Mouse (Mus musculus) left cerebral cortex, adult 8-10 months (tissue): Measurements from ENCODE around the gene Rac2. TPM values are rescaled to one million over a fixed set of nuclear protein-coding genes. Genes with fewer than 3 reads are reported as not detected.

Experiments used
- DNase-seq, 2 experiments: peaks; one replicate each; pipeline ENCODE4 v3.0.0; 2022; ENCODE audit warnings: low spot score in 2 of 2
- total RNA-seq, 4 experiments: library from RNA; stranded (reverse); gene quantifications; 2 replicates each; pipeline ENCODE4 v1.2.4; 2022

Rac2 gene
- total RNA-seq = 1 to 10 TPM; 1.3 to 8.2 (median 4.9) TPM

DNA sequence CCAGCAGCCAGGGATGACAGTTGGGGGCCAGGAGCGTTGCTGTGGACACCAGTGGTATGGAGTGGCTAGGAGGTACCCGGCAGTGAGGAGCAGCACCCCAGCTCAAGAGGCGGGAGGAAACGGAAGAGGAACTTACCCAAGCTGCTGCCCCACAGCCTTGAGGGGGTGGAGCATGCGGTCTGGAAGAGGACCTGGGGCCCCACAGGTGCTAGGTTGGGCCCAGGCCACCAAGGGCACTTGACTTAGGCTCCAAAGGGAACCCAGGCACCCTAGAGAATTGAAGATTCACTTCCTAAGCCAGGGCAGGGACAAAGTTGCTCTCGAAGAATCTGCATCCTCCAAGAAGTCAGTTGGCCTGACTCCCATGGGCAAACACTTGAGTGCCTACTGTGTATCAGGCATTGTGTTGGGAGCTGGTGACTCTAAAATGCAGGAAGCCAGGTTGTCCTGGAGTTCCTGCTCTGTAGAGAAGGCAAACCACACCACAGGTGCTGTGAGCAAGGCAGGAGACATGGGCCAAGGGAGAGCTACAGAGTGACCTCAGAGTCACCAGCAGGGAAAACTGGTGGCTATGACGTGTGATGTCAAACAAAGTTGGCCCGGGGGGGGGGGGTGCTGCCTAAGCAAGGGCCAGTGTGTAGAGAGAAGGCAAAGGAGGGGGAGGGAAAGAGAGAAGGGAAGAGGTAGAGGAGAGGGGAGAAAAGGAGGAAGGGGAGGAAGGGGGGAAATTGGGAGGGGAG, at the start of gene Rac2:
Gene Rac2 (minus strand): TSS at position 126 of the 740 bp plus-strand sequence.
- no peak for DNase-seq

GRCm38 (mm10) chr15:78616973-78617372, 44.4 kb upstream of the Rac2 start:
- DNase-seq = no peak

DNA sequence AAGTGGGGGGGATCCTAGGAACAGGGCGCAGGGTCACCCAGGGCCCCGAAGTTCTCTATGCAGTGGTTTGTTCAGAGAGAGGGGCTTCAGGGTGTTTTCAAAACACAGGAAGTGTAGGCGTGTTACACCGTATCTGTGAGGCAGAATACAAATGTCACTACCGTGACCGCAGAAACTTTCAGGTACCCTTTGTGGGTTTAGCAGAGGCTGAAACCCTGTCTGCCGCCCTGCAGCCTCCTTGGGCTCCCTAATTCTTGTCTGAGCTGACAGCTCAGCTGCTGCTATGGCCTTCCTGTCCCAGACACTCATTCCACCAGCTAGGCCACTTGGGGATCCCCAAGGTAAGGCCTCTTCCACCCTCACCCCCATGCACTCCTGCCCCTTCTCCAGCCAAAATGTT, 42.0 kb upstream of the Rac2 start:
- DNase-seq = no peak

- peak in 1 of 2 experiments; percentile 64 for DNase-seq
Observed at GRCm38 (mm10) chr15:78610705-78611462, 38.3 kb upstream of the Rac2 start.

GRCm38 (mm10) chr15:78607463-78607862, 34.9 kb upstream of the Rac2 start:
- peak in 1 of 2 experiments; percentile 47 for DNase-seq

DNA sequence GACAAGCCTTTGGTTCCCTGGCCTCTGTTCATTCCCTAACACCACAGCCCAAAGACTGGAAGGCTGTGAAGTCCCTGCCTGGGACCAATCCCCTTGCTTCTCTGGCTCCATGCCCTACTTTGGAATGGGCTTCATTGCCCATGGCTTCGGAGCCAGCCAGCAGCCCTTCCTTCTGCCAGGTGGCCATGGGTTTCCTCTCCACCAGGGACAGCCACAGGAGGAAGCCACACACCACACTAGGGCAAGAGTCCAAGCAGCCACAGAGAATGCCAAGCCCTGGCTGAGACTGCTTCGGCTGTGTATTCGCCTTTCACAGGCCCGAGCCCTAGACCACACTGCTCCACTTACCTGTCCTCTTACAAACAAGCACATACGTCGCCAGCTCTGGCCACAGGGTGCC, 33.5 kb upstream of the Rac2 start:
- DNase-seq = no peak

DNA sequence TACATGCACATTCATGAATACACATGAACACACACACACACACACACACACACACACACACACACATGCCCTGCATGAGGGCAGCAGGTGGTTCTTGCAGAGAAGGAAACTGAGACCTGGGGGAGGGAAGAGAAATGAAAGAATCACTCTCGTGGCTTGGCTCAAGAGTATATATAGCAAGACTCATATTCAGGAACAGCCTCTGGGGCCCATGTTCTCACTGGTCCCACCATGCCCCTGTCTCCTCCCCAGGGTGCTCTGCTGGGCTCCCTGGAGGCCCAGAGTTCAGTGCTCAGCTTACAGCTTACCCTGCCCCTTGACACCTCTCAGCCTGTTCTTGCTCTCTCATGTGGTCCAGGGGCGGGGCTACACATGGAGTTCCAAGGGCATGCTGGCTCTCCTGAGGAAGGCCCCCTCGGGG, 32.8 kb upstream of the Rac2 start:
- DNase-seq = no peak

DNA sequence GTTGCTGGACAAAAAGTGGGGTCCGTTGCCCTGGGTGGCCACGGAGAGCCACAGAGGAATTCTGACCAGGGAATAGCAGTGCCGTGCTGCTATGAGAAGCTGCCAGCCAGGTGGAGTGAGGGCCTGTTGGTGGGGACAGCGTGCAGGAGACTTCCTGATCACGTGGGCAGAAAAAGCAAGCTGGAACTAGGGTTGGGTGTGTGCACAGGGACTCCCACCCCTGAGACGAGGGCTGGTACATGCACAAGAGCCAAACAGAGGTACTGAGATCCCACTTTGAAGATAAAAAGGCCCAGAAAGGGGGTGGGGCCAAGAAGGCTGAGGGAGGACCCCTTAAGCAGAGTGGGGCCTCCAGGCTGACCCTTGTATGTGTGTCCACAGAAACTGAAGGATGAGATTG, 31.7 kb upstream of the Rac2 start:
- DNase-seq = no peak

- DNase-seq = no peak
Observed at GRCm38 (mm10) chr15:78601180-78601579, 28.6 kb upstream of the Rac2 start.

DNA sequence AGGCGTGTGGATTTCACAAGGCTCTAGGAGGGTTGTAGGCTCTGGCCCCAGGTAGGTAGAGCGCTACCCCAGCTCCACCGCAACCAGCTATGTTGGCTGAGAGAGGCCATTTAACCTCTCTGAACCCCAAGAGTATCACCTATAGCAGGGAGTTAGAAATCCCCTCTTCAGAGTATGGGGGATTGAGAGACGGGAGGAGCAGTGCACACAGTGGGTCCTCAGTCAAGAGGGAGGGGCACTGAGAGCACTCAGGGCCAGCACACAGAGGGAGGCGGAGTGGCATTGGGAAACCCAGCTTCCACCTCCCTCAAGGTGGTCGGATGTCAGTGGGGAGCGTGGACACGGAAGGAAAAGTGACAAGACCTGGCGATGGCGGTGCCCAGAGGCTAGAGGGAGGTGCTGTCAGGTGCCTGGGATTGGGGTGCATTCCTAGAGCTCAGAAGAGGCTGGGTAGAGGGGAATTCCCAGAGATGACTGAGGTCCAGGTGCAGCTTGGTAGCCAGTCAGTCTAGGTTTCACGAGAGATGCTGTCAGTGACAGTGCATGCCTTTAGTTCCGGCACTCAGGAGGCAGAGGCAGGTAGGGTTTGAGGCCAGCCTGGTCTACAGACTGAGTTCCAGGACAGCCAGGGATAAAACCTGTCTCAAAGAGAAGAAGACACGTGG, 27.1 kb upstream of the Rac2 start:
- DNase-seq = no peak

DNA sequence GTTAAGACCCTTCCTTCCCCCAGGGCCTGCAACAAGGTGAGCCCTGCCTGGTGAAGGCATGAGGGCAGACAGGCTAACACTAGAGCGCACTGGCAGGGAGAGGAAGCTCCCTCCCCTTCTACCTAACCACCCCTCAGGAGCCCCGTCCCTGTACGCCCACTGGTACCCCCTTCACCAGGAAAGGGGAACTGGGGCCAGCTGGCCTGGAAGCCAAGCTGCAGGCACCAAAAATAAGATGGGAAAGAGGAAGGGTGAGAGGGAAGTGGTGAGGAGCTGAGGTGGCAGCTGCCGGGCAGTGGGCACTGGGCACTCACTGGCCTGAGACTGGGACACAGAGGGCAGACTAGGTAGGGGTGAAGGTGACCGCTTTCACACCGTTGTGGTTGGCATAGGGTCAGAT, 26.5 kb upstream of the Rac2 start:
- DNase-seq = no peak

DNA sequence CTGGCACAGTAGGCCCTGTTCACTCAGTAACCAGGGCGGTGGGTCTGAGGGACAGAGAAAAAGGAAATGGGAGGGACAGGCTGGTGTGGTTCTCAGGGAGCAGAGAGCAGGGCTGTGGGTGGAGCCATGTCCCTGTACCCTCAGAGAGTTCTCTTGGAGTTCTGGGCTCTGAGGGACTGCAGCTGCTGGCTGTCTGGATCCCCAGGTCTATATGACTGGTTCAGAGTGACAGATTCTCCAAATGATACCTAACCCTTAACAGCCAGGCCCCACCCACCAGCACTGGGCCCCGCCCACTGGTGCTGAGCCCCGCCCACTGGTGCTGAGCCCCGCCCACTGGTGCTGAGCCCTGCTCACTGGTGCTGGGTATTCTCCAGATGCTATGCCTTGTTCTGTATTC, 25.1 kb upstream of the Rac2 start:
- no peak for DNase-seq

- DNase-seq = no peak
Observed at GRCm38 (mm10) chr15:78596914-78597313, 24.3 kb upstream of the Rac2 start, which contains the start of gene Cyth4. TSS of gene Cyth4 (plus strand) at chr15:78597047.

DNA sequence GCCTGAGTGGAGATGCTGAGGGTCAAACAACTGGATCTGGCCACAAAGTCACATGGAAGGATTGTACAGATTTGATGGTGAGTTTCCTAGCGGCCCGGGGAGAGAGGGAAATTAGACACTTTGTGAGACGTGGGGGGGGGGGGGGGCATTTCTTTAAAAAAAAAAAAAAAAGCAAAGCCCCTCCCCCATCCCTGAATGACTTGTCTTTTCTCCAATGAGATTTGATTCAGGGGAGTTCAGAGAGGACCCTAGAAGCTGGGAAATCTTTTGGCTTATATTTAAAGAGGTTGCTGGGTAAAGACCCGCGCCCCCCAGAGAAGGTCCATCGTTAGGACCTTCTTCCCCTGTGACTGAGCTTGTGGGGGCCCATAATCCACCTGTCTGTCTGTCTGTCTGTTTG, 23.9 kb upstream of the Rac2 start:
- DNase-seq = no peak

GRCm38 (mm10) chr15:78595468-78595867, 22.9 kb upstream of the Rac2 start:
- DNase-seq = no peak

GRCm38 (mm10) chr15:78594831-78595230, 22.2 kb upstream of the Rac2 start:
- no peak for DNase-seq

- no peak for DNase-seq
Observed at GRCm38 (mm10) chr15:78593896-78594425, 21.4 kb upstream of the Rac2 start.

DNA sequence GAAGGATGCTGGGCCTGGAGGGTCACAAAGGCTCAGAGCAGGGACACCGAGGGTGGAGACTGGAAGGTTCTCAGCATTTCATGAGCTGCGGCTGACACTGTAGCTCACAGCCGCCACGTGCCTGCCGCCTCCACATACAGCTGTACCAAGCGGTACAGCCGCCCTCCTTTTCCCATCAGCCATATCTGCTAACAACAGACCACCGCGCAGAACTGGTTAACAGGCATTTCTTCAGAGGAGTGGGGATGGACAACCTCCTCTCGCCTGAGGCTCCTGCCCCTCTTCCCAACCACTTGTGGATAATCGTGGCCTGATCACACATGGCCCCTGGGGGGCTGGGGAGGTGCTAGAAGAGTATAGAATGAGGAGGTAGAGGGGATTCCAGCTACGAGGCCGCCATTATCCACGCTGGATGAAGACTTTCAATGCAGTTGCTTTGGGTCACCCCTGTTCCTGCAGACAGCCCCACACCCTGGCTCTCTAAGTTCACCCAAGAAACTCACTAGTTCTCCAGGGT, 19.9 kb upstream of the Rac2 start:
- no peak for DNase-seq

DNA sequence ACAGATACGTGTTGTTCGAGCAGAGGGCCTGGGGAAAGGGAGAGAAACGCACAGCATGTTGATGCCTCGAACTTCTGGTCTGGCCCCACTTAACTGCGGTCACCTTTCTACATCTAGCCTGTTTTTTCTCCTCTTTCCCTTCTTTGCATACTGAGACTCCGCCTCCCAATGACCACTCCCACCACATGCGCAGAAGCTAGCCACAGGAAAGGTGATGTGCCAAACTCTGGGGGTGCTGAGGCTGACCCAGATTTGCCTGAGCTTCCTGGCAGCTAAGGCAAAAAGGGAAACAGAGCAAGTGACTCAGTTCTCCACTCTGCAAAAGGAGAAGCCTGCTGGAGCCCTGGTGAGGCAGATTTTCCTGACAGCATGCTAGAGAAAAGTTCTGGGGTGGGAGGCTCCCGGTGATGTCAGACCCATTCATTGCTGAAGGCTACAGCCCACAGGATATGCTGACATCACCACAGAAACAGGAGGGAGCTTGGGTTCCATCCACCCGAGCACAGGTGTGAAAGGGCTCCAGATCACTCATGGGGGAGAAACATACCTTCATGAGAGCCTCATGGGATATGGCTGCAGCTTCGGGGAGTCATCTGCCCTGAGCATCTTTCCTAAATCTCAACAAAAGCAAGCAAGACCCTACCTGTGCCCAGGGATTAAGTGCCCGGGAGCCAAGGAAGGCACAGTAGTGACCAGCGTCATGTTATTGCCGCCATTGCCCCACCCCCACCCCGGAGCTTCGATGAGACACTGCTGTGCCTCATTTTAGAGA, 19.3 kb upstream of the Rac2 start:
- no peak for DNase-seq

- no peak for DNase-seq
Observed at GRCm38 (mm10) chr15:78590785-78591184, 18.2 kb upstream of the Rac2 start.

- DNase-seq = no peak
Observed at GRCm38 (mm10) chr15:78589936-78590335, 17.4 kb upstream of the Rac2 start.
